Mouse (Mus musculus): ENCODE data around the gene Lpin2.

GRCm38 (mm10) chr17:71282716-71283115, 100.4 kb downstream of the Lpin2 start:
- TF ChIP-seq CTCF (IDR thresholded peaks at IDR 0.05; ENCODE audit: borderline replicate concordance, insufficient read depth, low read length) (no peak), POLR2A (IDR thresholded peaks at IDR 0.05; ENCODE audit: low read depth, low read length) (no peak)
